Mouse (Mus musculus) lung, postnatal 0 days (tissue): ENCODE results near the gene Eif2b1.

ENCODE experiments used
- CTCF ChIP-seq: IDR thresholded peaks from 2 replicates; pipeline ENCODE4 v1.5.1; 2016; ENCODE audit warnings: antibody characterized with exemption, mild to moderate bottlenecking
- EP300 ChIP-seq: IDR thresholded peaks from 2 replicates; pipeline ENCODE4 v1.6.1; 2016; ENCODE audit warnings: antibody characterized with exemption, mild to moderate bottlenecking, control low read depth

DNA sequence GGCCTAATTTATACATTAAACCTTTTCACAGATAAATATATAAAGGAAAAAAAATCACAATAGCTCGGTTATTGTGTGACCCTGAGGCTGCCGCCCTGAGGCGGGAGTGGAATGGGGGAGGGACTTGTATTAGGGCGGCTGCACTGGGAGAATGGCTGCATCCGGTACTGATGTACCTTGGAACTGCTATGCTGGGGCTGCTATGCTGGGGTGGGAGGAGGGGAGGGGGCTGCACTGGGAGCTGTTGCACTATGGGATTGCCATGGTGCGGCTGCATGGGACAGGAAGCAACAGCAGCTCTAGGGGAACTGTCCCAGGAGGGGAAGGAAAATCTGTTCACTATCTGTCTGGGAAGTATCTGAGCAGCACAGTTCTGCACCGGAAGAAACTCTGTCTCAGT, 46.5 kb downstream of the Eif2b1 start:
- TF ChIP-seq EP300 (no peak), CTCF (no peak)
